Mouse (Mus musculus) heart, embryonic 11.5 days (tissue): Measurements from ENCODE around the gene Paxx. TPM values are rescaled to one million over a fixed set of nuclear protein-coding genes. Genes with fewer than 3 reads are reported as not detected.
A peak's percentile ranks its signal among the peaks of the same experiment; 100 is the strongest.

Source experiments
- ATAC-seq: fragments of 200-750 bp; cut with Nextera tagmentation; replicated peaks from 2 replicates; pipeline ENCODE4 v1.8.0; 2017; ENCODE audit warnings: moderate library complexity; ENCODE audit not compliant: insufficient number of reproducible peaks, low FRiP score, low TSS enrichment
- H3K27ac ChIP-seq: fragments of 300-500 bp; sonication (generic); 2 replicates; pipeline ENCODE4 v1.5.1; 2014; ENCODE audit warnings: mild to moderate bottlenecking, low read depth, low read length
- H3K27me3 ChIP-seq: fragments of 300-500 bp; sonication (generic); 2 replicates; pipeline ENCODE4 v1.6.1; 2014; ENCODE audit warnings: mild to moderate bottlenecking, low read length, mixed read lengths; ENCODE audit not compliant: control insufficient read depth, insufficient read depth
- H3K36me3 ChIP-seq: fragments of 300-500 bp; sonication (generic); 2 replicates; pipeline ENCODE4 v1.6.1; 2014; ENCODE audit warnings: mild to moderate bottlenecking, low read length, moderate library complexity, mixed read lengths; ENCODE audit not compliant: control insufficient read depth, insufficient read depth
- H3K4me1 ChIP-seq: fragments of 300-500 bp; sonication (generic); 2 replicates; pipeline ENCODE4 v1.6.1; 2014; ENCODE audit warnings: low read length; ENCODE audit not compliant: control insufficient read depth, insufficient read depth
- H3K4me2 ChIP-seq: fragments of 300-500 bp; sonication (generic); 2 replicates; pipeline ENCODE4 v1.6.1; 2014; ENCODE audit warnings: mild to moderate bottlenecking, moderate library complexity
- H3K4me3 ChIP-seq: fragments of 300-500 bp; sonication (generic); 2 replicates; pipeline ENCODE4 v1.5.1; 2014; ENCODE audit warnings: low read depth, low read length
- H3K9ac ChIP-seq: fragments of 300-500 bp; sonication (generic); 2 replicates; pipeline ENCODE4 v1.6.1; 2014; ENCODE audit warnings: mild to moderate bottlenecking, low read depth, low read length, moderate library complexity
- H3K9me3 ChIP-seq: fragments of 300-500 bp; sonication (generic); replicated peaks from 2 replicates; pipeline ENCODE4 v1.6.1; 2016; ENCODE audit warnings: low read length; ENCODE audit not compliant: control insufficient read depth
- WGBS: fragments of 180-500 bp; shearing (Covaris S2); extraction: QIAGEN DNeasy Blood & Tissue Kit; methylation state at CpG from one replicate; pipeline ENCODE4 v1.1.7; 2014; ENCODE audit not compliant: insufficient replicate concordance; 5-methylcytosine and 5-hydroxymethylcytosine counted together
- polyA plus RNA-seq: library from polyadenylated mRNA; unstranded; fragments of >200 nt; fragmentation: Nextera tagmentation; extraction: Ambion mirVana; gene quantifications from 2 replicates; pipeline ENCODE4 v1.2.1, GENCODE M21; 2014

Gene Paxx
- polyA plus RNA-seq, 1 experiment from 2014 or later, result 20.0 TPM

- Histone ChIP-seq H3K9ac (no peak overlapping the region), H3K36me3 (no peaks in the 10 kb centered on the region), H3K4me3 (no peak overlapping the region), H3K9me3 (no peaks in the 10 kb centered on the region), H3K27me3 (peaks cover 6% of the 10 kb centered on the region), H3K4me2 (no peak overlapping the region), H3K27ac (no peak overlapping the region), H3K4me1 (no peaks in the 10 kb centered on the region)
- ATAC-seq, result no peak
- 85% methylated on average over 10 of the region's 10 CpGs for WGBS
These were observed 24.5 kb downstream of the Paxx start for GRCm38 (mm10) chr2:25436286-25436820.

GRCm38 (mm10) chr2:25434292-25434691, 26.6 kb downstream of the Paxx start:
- no peak overlapping the region for H3K9ac ChIP-seq
- 80% methylated on average over 8 of the region's 8 CpGs for WGBS
- no peak overlapping the region for H3K27ac ChIP-seq
- H3K4me2 ChIP-seq, result no peak overlapping the region
- no peak overlapping the region for H3K4me3 ChIP-seq
- no peaks in the 10 kb centered on the region for H3K9me3 ChIP-seq
- H3K27me3 ChIP-seq, result peaks cover 26% of the 10 kb centered on the region
- no peak for ATAC-seq
- H3K36me3 ChIP-seq, result no peaks in the 10 kb centered on the region
- no peaks in the 10 kb centered on the region for H3K4me1 ChIP-seq

GRCm38 (mm10) chr2:25433101-25433500, 27.8 kb downstream of the Paxx start:
- Histone ChIP-seq H3K27ac (no peak overlapping the region), H3K4me1 (no peaks in the 10 kb centered on the region; the same call in 1 of the 2 replicates), H3K36me3 (no peaks in the 10 kb centered on the region), H3K9me3 (no peaks in the 10 kb centered on the region), H3K27me3 (peaks cover 30% of the 10 kb centered on the region), H3K4me2 (no peak overlapping the region), H3K9ac (no peak overlapping the region), H3K4me3 (no peak overlapping the region)
- WGBS, result 85% methylated on average over 17 of the region's 17 CpGs
- ATAC-seq, result no peak

- no peak overlapping the region for H3K9ac ChIP-seq
- H3K4me3 ChIP-seq, result no peak overlapping the region
- no peaks in the 10 kb centered on the region for H3K36me3 ChIP-seq
- 62% methylated on average over 11 of the region's 11 CpGs for WGBS
- H3K4me1 ChIP-seq, result no peaks in the 10 kb centered on the region; the same call in 1 of the 2 replicates
- H3K27ac ChIP-seq, result no peak overlapping the region
- ATAC-seq, result no peak
- no peak overlapping the region for H3K4me2 ChIP-seq
- H3K9me3 ChIP-seq, result no peaks in the 10 kb centered on the region
- peaks cover 30% of the 10 kb centered on the region for H3K27me3 ChIP-seq
These were observed 28.4 kb downstream of the Paxx start for GRCm38 (mm10) chr2:25432326-25433098.

- no peak for ATAC-seq
- Histone ChIP-seq H3K4me2 (no peak overlapping the region), H3K36me3 (no peaks in the 10 kb centered on the region), H3K9ac (no peak overlapping the region), H3K27ac (no peak overlapping the region), H3K4me3 (no peak overlapping the region), H3K27me3 (peaks cover 33% of the 10 kb centered on the region), H3K9me3 (no peaks in the 10 kb centered on the region), H3K4me1 (no peaks in the 10 kb centered on the region; the same call in 1 of the 2 replicates)
- WGBS, result 74% methylated on average over 6 of the region's 6 CpGs
These were observed 29.5 kb downstream of the Paxx start for GRCm38 (mm10) chr2:25431308-25431855.

GRCm38 (mm10) chr2:25430395-25431233, 30.3 kb downstream of the Paxx start:
- Histone ChIP-seq H3K9ac (no peak overlapping the region), H3K4me3 (no peak overlapping the region)

GRCm38 (mm10) chr2:25429435-25430180, 31.3 kb downstream of the Paxx start:
- no peaks in the 10 kb centered on the region; the same call in 1 of the 2 replicates for H3K4me1 ChIP-seq
- WGBS, result 77% methylated on average over 5 of the region's 5 CpGs
- no peak overlapping the region for H3K27ac ChIP-seq
- ATAC-seq, result no peak
- H3K36me3 ChIP-seq, result no peaks in the 10 kb centered on the region
- peak overlapping the region; percentile 91 for H3K4me2 ChIP-seq
- peaks cover 51% of the 10 kb centered on the region for H3K27me3 ChIP-seq
- peak overlapping the region; percentile 69 for H3K4me3 ChIP-seq
- no peaks in the 10 kb centered on the region for H3K9me3 ChIP-seq
- H3K9ac ChIP-seq, result no peak overlapping the region

More at GRCm38 (mm10) chr2:25430395-25431233, 30.3 kb downstream of the Paxx start:
- no peaks in the 10 kb centered on the region for H3K9me3 ChIP-seq
- WGBS, result 73% methylated on average over 17 of the region's 17 CpGs
- no peak overlapping the region for H3K27ac ChIP-seq
- no peaks in the 10 kb centered on the region; the same call in 1 of the 2 replicates for H3K4me1 ChIP-seq
- H3K27me3 ChIP-seq, result peaks cover 41% of the 10 kb centered on the region
- H3K4me2 ChIP-seq, result no peak overlapping the region
- no peak for ATAC-seq
- no peaks in the 10 kb centered on the region for H3K36me3 ChIP-seq
